8 mouse cellular contexts compared by ENCODE assay signal in the genomic region with DNA sequence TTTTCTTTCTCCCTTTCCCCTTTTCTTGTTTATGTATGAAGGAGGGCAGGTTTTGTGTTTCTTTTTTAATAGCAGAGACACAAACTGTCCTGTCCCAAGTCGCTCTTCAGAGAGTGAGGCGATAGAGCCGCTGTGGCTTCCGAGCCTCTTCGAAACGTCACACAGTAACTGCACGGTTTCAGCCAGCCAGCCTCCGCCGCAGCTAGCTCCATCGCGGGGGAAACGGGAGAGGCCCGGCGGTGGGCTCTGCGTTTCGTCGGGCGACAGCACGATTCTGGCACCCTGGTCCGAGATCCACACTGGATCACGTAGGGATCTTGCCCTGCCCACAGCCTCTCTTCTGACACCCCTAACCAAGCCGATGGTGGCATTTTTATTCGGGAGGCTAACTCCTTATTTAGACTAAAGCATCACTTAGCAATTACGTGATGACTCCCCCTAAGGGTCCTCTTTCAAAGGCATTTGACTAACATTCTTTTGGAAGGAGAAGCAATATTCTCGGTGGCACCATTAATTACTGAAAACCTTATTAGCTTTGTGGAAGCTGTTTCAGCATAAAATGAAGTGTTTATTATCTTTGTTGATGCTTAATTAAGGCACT. TPM values are rescaled to one million over a fixed set of nuclear protein-coding genes. Genes with fewer than 3 reads are reported as not detected.
DNase-seq lines count a peak whose midpoint lies in the region; ATAC-seq and TF ChIP-seq lines count a peak whose summit lies in the region.

No protein-coding gene starts in this region.

- peak overlapping the region; percentile 64 for H3K4me3 ChIP-seq in heart, adult 2 months
- peak overlapping the region; percentile 59 for H3K4me3 ChIP-seq in kidney, embryonic 16.5 days (ENCODE audit: low read length)
- peak overlapping the region; percentile 71 for H3K4me3 ChIP-seq in liver, adult 2 months (ENCODE audit: insufficient read depth, low read depth, low read length)
- peak overlapping the region; percentile 63 for H3K4me3 ChIP-seq in midbrain, embryonic 14.5 days (replicated peaks; ENCODE audit: low read depth, low read length)
- H3K4me3 ChIP-seq in stomach, embryonic 14.5 days (ENCODE audit: low read depth, low read length), result peak overlapping the region; percentile 75

- H3K36me3 ChIP-seq in heart, adult 2 months (ENCODE audit: control insufficient read depth, insufficient read depth, low read length), result peaks cover 4% of the 10 kb centered on the region
- 0 out of 2 replicates have a peak, but pooled peaks cover 5% of the 10 kb centered on the region for H3K36me3 ChIP-seq in kidney, embryonic 16.5 days (ENCODE audit: insufficient read depth, low read length)
- peaks cover 10% of the 10 kb centered on the region for H3K36me3 ChIP-seq in liver, adult 2 months (ENCODE audit: control insufficient read depth, insufficient read depth, low read length)
- H3K36me3 ChIP-seq in midbrain, embryonic 14.5 days (ENCODE audit: control insufficient read depth, insufficient read depth, low read length), result peaks cover 8% of the 10 kb centered on the region
- peaks cover 7% of the 10 kb centered on the region for H3K36me3 ChIP-seq in stomach, embryonic 14.5 days (ENCODE audit: control insufficient read depth, insufficient read depth, low read length)

- H3K27ac ChIP-seq in heart, adult 2 months, result peak overlapping the region; percentile 92
- H3K27ac ChIP-seq in kidney, embryonic 16.5 days (ENCODE audit: low read length), result peak overlapping the region; percentile 86
- peak overlapping the region; percentile 73 for H3K27ac ChIP-seq in liver, adult 2 months (replicated peaks; ENCODE audit: insufficient read depth, low read depth, low read length)
- peak overlapping the region; percentile 80 for H3K27ac ChIP-seq in midbrain, embryonic 14.5 days (replicated peaks; ENCODE audit: low read depth, low read length)
- H3K27ac ChIP-seq in stomach, embryonic 14.5 days (ENCODE audit: low read length), result peak overlapping the region; percentile 86

- no peak for TF ChIP-seq POLR2A in heart, adult 2 months (IDR thresholded peaks at IDR 0.05; ENCODE audit: insufficient read depth, low read depth, low read length)
- no peak for TF ChIP-seq POLR2A in liver, adult 2 months (IDR thresholded peaks at IDR 0.05; ENCODE audit: extremely low read depth, insufficient read depth, low read length)

- no peaks in the 10 kb centered on the region for H3K27me3 ChIP-seq in heart, adult 2 months (ENCODE audit: control insufficient read depth, insufficient read depth, low read length)
- no peaks in the 10 kb centered on the region for H3K27me3 ChIP-seq in kidney, embryonic 16.5 days (ENCODE audit: insufficient read depth, low read length)
- H3K27me3 ChIP-seq in liver, adult 2 months (ENCODE audit: control insufficient read depth, insufficient read depth, low read length), result no peaks in the 10 kb centered on the region
- H3K27me3 ChIP-seq in midbrain, embryonic 14.5 days (ENCODE audit: control insufficient read depth, insufficient read depth, low read length), result no peaks in the 10 kb centered on the region
- H3K27me3 ChIP-seq in stomach, embryonic 14.5 days (ENCODE audit: control insufficient read depth, insufficient read depth, low read length), result no peaks in the 10 kb centered on the region

- peak overlapping the region; percentile 72 for H3K4me2 ChIP-seq in kidney, embryonic 16.5 days (replicated peaks; ENCODE audit: low read depth, low read length)
- H3K4me2 ChIP-seq in midbrain, embryonic 14.5 days (ENCODE audit: low read length), result peak overlapping the region; percentile 74
- peak overlapping the region; percentile 51 for H3K4me2 ChIP-seq in stomach, embryonic 14.5 days (replicated peaks; ENCODE audit: low read depth, low read length)

- TF ChIP-seq EP300 in heart, adult 2 months (IDR thresholded peaks at IDR 0.05; ENCODE audit: insufficient read depth, low read depth, low read length), result no peak

- under 1% methylated on average over 25 of the region's 25 CpGs for WGBS in heart, adult 2 months
- under 1% methylated on average over 25 of the region's 25 CpGs for WGBS in kidney, embryonic 16.5 days
- under 1% methylated on average over 25 of the region's 25 CpGs for WGBS in liver, adult 2 months
- 0% methylated on average over 25 of the region's 25 CpGs for WGBS in midbrain, embryonic 14.5 days
- under 1% methylated on average over 25 of the region's 25 CpGs for WGBS in stomach, embryonic 14.5 days

- H3K9ac ChIP-seq in heart, adult 2 months (ENCODE audit: low read depth, low read length), result peak overlapping the region; percentile 82
- H3K9ac ChIP-seq in kidney, embryonic 16.5 days (replicated peaks; ENCODE audit: low read length), result peak overlapping the region; percentile 69
- peak overlapping the region; percentile 85 for H3K9ac ChIP-seq in liver, adult 2 months (ENCODE audit: low read depth, low read length)
- H3K9ac ChIP-seq in midbrain, embryonic 14.5 days (replicated peaks; ENCODE audit: low read length), result peak overlapping the region; percentile 68
- peak overlapping the region; percentile 73 for H3K9ac ChIP-seq in stomach, embryonic 14.5 days (replicated peaks; ENCODE audit: low read depth, low read length)

- H3K79me2 ChIP-seq in heart, adult 2 months (replicated peaks; ENCODE audit: control insufficient read depth, insufficient read depth, low read length), result no peaks in the 10 kb centered on the region; the same call in 1 of the 2 replicates
- no peaks in the 10 kb centered on the region; the same call in 1 of the 2 replicates for H3K79me2 ChIP-seq in liver, adult 2 months (ENCODE audit: control insufficient read depth, insufficient read depth, low read length)

- intact Hi-C loops in heart, adult 2 months (cut with DNase I), result loop anchor here (1.0 kb wide), 1 partner anchor 59 kb away; the partner anchor contains the start of genes Rps6kb1 and Tubd1
- intact Hi-C loops in heart, postnatal 25 days (cut with DNase I), result loop anchor here (5.0 kb wide), 2 partner anchors 128 to 283 kb away; partner anchors contain the start of genes Brip1 and Med13
- intact Hi-C loops in gastrocnemius, postnatal 14 days (cut with DNase I; ENCODE audit: low total_unique reads), result no loop called here

- H3K9me3 ChIP-seq in kidney, embryonic 16.5 days (ENCODE audit: low read length), result no peaks in the 10 kb centered on the region
- H3K9me3 ChIP-seq in midbrain, embryonic 14.5 days (ENCODE audit: control insufficient read depth, low read length), result no peaks in the 10 kb centered on the region
- H3K9me3 ChIP-seq in stomach, embryonic 14.5 days (ENCODE audit: control insufficient read depth, low read depth, low read length), result no peaks in the 10 kb centered on the region

- H3K4me1 ChIP-seq in heart, adult 2 months (ENCODE audit: control insufficient read depth, insufficient read depth, low read length), result peaks cover 4% of the 10 kb centered on the region
- peaks cover 9% of the 10 kb centered on the region for H3K4me1 ChIP-seq in kidney, embryonic 16.5 days (ENCODE audit: insufficient read depth, low read length)
- peaks cover 4% of the 10 kb centered on the region for H3K4me1 ChIP-seq in liver, adult 2 months (ENCODE audit: control insufficient read depth, insufficient read depth, low read length)
- H3K4me1 ChIP-seq in midbrain, embryonic 14.5 days (ENCODE audit: control insufficient read depth, insufficient read depth, low read length), result peaks cover 8% of the 10 kb centered on the region
- H3K4me1 ChIP-seq in stomach, embryonic 14.5 days (ENCODE audit: control insufficient read depth, insufficient read depth, low read length), result peaks cover 8% of the 10 kb centered on the region; the same call in 1 of the 2 replicates

- no peak for TF ChIP-seq CTCF in heart, adult 2 months (IDR thresholded peaks at IDR 0.05)
- TF ChIP-seq CTCF in liver, adult 2 months (IDR thresholded peaks at IDR 0.05; ENCODE audit: low read depth, low read length), result no peak

- peak in 1 of 2 experiments; percentile 65 for DNase-seq in heart, adult 2 months
- DNase-seq in heart, postnatal 25 days (ENCODE audit: low spot score), result no peak
- peak; percentile 49 to 52 for DNase-seq in cerebellum, postnatal 36 days
- peak; percentile 44 for DNase-seq in gastrocnemius, postnatal 14 days
- peak; percentile 15 for DNase-seq in liver, adult 2 months (ENCODE audit: extremely low read depth, low read depth, low spot score)
- peak; percentile 79 for DNase-seq in midbrain, embryonic 14.5 days

- peak; percentile 64 for ATAC-seq in kidney, embryonic 16.5 days (ENCODE audit: low FRiP score, low TSS enrichment)
- peak; percentile 49; the same call in 1 of the 2 replicates for ATAC-seq in midbrain, embryonic 14.5 days (ENCODE audit: low FRiP score, low TSS enrichment)
- 0 out of 2 replicates have a peak, but pooled peaks have one; percentile 16 for ATAC-seq in stomach, embryonic 14.5 days (ENCODE audit: insufficient number of reproducible peaks, insufficient read depth, low FRiP score, low read depth)

RNA-seq across cellular contexts. Expression of gene Rnft1, which starts 0.6 kb away (rescaled TPM):
- total RNA-seq in heart, adult 2 months (2021), result 10 to 100 TPM; 26.2 to 35.0 TPM
- 6.8 and 14.3 TPM in 2 replicates for polyA plus RNA-seq in heart, adult 2 months (2012; rRNA removed)
- total RNA-seq in heart, postnatal 25 days (2021), result 10 to 100 TPM; 27.3 to 32.6 TPM
- total RNA-seq in gastrocnemius, postnatal 14 days (2021), result 10 to 100 TPM; 38.4 to 54.9 TPM
- polyA plus RNA-seq in kidney, embryonic 16.5 days (2015; fragmentation: Nextera tagmentation; extraction: Ambion mirVana), result 48.5 and 49.1 TPM in 2 replicates
- 18.9 and 19.1 TPM in 2 replicates for total RNA-seq in liver, adult 2 months (2014; rRNA removed)
- 6.8 and 9.4 TPM in 2 replicates for polyA plus RNA-seq in liver, adult 2 months (2012; rRNA removed)
- polyA plus RNA-seq in midbrain, embryonic 14.5 days (2014; fragmentation: Nextera tagmentation; extraction: Ambion mirVana), result 12.1 and 14.1 TPM in 2 replicates
- 52.4 and 54.2 TPM in 2 replicates for polyA plus RNA-seq in stomach, embryonic 14.5 days (2014; fragmentation: Nextera tagmentation; extraction: Ambion mirVana)

RNA-seq across cellular contexts. Expression of gene Rps6kb1, which starts 59.6 kb away (rescaled TPM):
- total RNA-seq in heart, adult 2 months (2021), result 10 to 100 TPM; 18.3 to 22.4 TPM
- polyA plus RNA-seq in heart, adult 2 months (2012; rRNA removed), result 6.4 and 8.1 TPM in 2 replicates
- 10 to 100 TPM; 19.1 to 19.2 TPM for total RNA-seq in heart, postnatal 25 days (2021)
- total RNA-seq in gastrocnemius, postnatal 14 days (2021), result 10 to 100 TPM; 28.8 to 28.9 TPM
- polyA plus RNA-seq in kidney, embryonic 16.5 days (2015; fragmentation: Nextera tagmentation; extraction: Ambion mirVana), result 51.6 and 62.1 TPM in 2 replicates
- 14.4 TPM in 2 replicates for total RNA-seq in liver, adult 2 months (2014; rRNA removed)
- polyA plus RNA-seq in liver, adult 2 months (2012; rRNA removed), result 6.2 and 6.3 TPM in 2 replicates
- 44.4 and 47.8 TPM in 2 replicates for polyA plus RNA-seq in midbrain, embryonic 14.5 days (2014; fragmentation: Nextera tagmentation; extraction: Ambion mirVana)
- 60.3 and 60.8 TPM in 2 replicates for polyA plus RNA-seq in stomach, embryonic 14.5 days (2014; fragmentation: Nextera tagmentation; extraction: Ambion mirVana)

RNA-seq across cellular contexts. Expression of gene Tubd1, which starts 59.8 kb away (rescaled TPM):
- total RNA-seq in heart, adult 2 months (2021), result 1 to 10 TPM; 5.7 to 6.2 TPM
- polyA plus RNA-seq in heart, adult 2 months (2012; rRNA removed), result 4.7 and 8.3 TPM in 2 replicates
- 1 to 10 TPM; 4.6 to 4.8 TPM for total RNA-seq in heart, postnatal 25 days (2021)
- total RNA-seq in gastrocnemius, postnatal 14 days (2021), result 1 to 10 TPM; 4.6 to 4.8 TPM
- 11.4 and 13.6 TPM in 2 replicates for polyA plus RNA-seq in kidney, embryonic 16.5 days (2015; fragmentation: Nextera tagmentation; extraction: Ambion mirVana)
- total RNA-seq in liver, adult 2 months (2014; rRNA removed), result 2.6 and 4.3 TPM in 2 replicates
- polyA plus RNA-seq in liver, adult 2 months (2012; rRNA removed), result 1.7 and 2.0 TPM in 2 replicates
- 4.7 and 6.1 TPM in 2 replicates for polyA plus RNA-seq in midbrain, embryonic 14.5 days (2014; fragmentation: Nextera tagmentation; extraction: Ambion mirVana)
- 9.9 and 10.0 TPM in 2 replicates for polyA plus RNA-seq in stomach, embryonic 14.5 days (2014; fragmentation: Nextera tagmentation; extraction: Ambion mirVana)
